Mouse (Mus musculus): Measurements from ENCODE around the gene Gse1.

Gene Gse1

GRCm38 (mm10) chr8:120403606-120404269, 175.5 kb downstream of the Gse1 start:
- no peak for DNase-seq (ENCODE audit: low spot score in 2 of 2)

- no peak for DNase-seq (ENCODE audit: low spot score in 2 of 2)
These were observed 176.4 kb downstream of the Gse1 start for GRCm38 (mm10) chr8:120404609-120405036.

- DNase-seq (ENCODE audit: low spot score in 2 of 2), result no peak
These were observed 177.9 kb downstream of the Gse1 start for GRCm38 (mm10) chr8:120406008-120406632.

GRCm38 (mm10) chr8:120407701-120408240, 179.5 kb downstream of the Gse1 start:
- DNase-seq (ENCODE audit: low spot score in 2 of 2), result no peak

- DNase-seq (ENCODE audit: low spot score in 2 of 2), result no peak
These were observed 180.3 kb downstream of the Gse1 start for GRCm38 (mm10) chr8:120408241-120409215.

GRCm38 (mm10) chr8:120409371-120410013, 181.2 kb downstream of the Gse1 start:
- DNase-seq (ENCODE audit: low spot score in 2 of 2), result no peak

GRCm38 (mm10) chr8:120411059-120411458, 182.8 kb downstream of the Gse1 start:
- no peak for DNase-seq (ENCODE audit: low spot score in 2 of 2)

GRCm38 (mm10) chr8:120411862-120412261, 183.6 kb downstream of the Gse1 start:
- DNase-seq (ENCODE audit: low spot score in 2 of 2), result no peak

- DNase-seq (ENCODE audit: low spot score in 2 of 2), result no peak
These were observed 184.1 kb downstream of the Gse1 start for GRCm38 (mm10) chr8:120412357-120412756.

- DNase-seq (ENCODE audit: low spot score in 2 of 2), result peak; percentile 76 to 83
These were observed 184.8 kb downstream of the Gse1 start for GRCm38 (mm10) chr8:120412911-120413625.

- DNase-seq (ENCODE audit: low spot score in 2 of 2), result no peak
These were observed 185.4 kb downstream of the Gse1 start for GRCm38 (mm10) chr8:120413626-120413988.

GRCm38 (mm10) chr8:120414216-120414615, 186.0 kb downstream of the Gse1 start:
- DNase-seq (ENCODE audit: low spot score in 2 of 2), result no peak

- no peak for DNase-seq (ENCODE audit: low spot score in 2 of 2)
These were observed 187.2 kb downstream of the Gse1 start for GRCm38 (mm10) chr8:120415474-120415873.

- DNase-seq (ENCODE audit: low spot score in 2 of 2), result no peak
These were observed 187.9 kb downstream of the Gse1 start for GRCm38 (mm10) chr8:120416173-120416521.

- DNase-seq (ENCODE audit: low spot score in 2 of 2), result peak; percentile 85 to 89
These were observed 188.5 kb downstream of the Gse1 start for GRCm38 (mm10) chr8:120416522-120417394.

- DNase-seq (ENCODE audit: low spot score in 2 of 2), result no peak
These were observed 189.9 kb downstream of the Gse1 start for GRCm38 (mm10) chr8:120418188-120418587.

GRCm38 (mm10) chr8:120419675-120420074, 191.4 kb downstream of the Gse1 start:
- DNase-seq (ENCODE audit: low spot score in 2 of 2), result no peak

GRCm38 (mm10) chr8:120420226-120420625, 192.0 kb downstream of the Gse1 start:
- no peak for DNase-seq (ENCODE audit: low spot score in 2 of 2)

- DNase-seq (ENCODE audit: low spot score in 2 of 2), result no peak
These were observed 193.4 kb downstream of the Gse1 start for GRCm38 (mm10) chr8:120421638-120422037.

- no peak for DNase-seq (ENCODE audit: low spot score in 2 of 2)
These were observed 194.0 kb downstream of the Gse1 start for GRCm38 (mm10) chr8:120422236-120422635.

Data from right cerebral cortex, postnatal 10 days (tissue).